Mouse (Mus musculus): ENCODE measurements at regions not wholly inside any gene's neighbourhood (a gene's known extent, or its start where the extent isn't known, plus 50 kb on each side); places are given as distances from the start of the nearest gene placed in this dataset.

GRCm38 (mm10) chr1:177605353-177605969 lies 124.2 kb upstream of the 1700016C15Rik start:
- Histone ChIP-seq H3K27ac (ENCODE audit: low read length) (no peak overlapping the region), H3K4me1 (ENCODE audit: control insufficient read depth, low read depth, low read length) (no peaks in the 10 kb centered on the region), H3K9ac (ENCODE audit: low read depth, low read length) (no peak overlapping the region), H3K36me3 (ENCODE audit: control insufficient read depth, insufficient read depth) (no peaks in the 10 kb centered on the region), H3K4me2 (ENCODE audit: low read depth, low read length) (no peak overlapping the region), H3K9me3 (replicated peaks; ENCODE audit: control insufficient read depth, low read length) (no peaks in the 10 kb centered on the region), H3K4me3 (ENCODE audit: low read depth, low read length) (no peak overlapping the region), H3K27me3 (ENCODE audit: control insufficient read depth, insufficient read depth, low read depth, low read length) (no peaks in the 10 kb centered on the region)
- WGBS (ENCODE audit: insufficient replicate concordance): 44% methylated on average over 6 of the region's 6 CpGs
- no peak for ATAC-seq (ENCODE audit: low read depth)

- ATAC-seq (ENCODE audit: low read depth): no peak
- no peaks in the 10 kb centered on the region for H3K4me1 ChIP-seq (ENCODE audit: control insufficient read depth, low read depth, low read length)
- no peak overlapping the region for H3K27ac ChIP-seq (ENCODE audit: low read length)
- H3K9me3 ChIP-seq (replicated peaks; ENCODE audit: control insufficient read depth, low read length): no peaks in the 10 kb centered on the region
- no peak overlapping the region for H3K9ac ChIP-seq (ENCODE audit: low read depth, low read length)
- H3K4me2 ChIP-seq (ENCODE audit: low read depth, low read length): no peak overlapping the region
- no peaks in the 10 kb centered on the region for H3K36me3 ChIP-seq (ENCODE audit: control insufficient read depth, insufficient read depth)
- 53% methylated on average over 2 of the region's 2 CpGs for WGBS (ENCODE audit: insufficient replicate concordance)
- no peak overlapping the region for H3K4me3 ChIP-seq (ENCODE audit: low read depth, low read length)
- H3K27me3 ChIP-seq (ENCODE audit: control insufficient read depth, insufficient read depth, low read depth, low read length): no peaks in the 10 kb centered on the region
Observed at GRCm38 (mm10) chr1:177607565-177607964, 122.0 kb upstream of the 1700016C15Rik start.

GRCm38 (mm10) chr1:177608551-177609020 lies 121.0 kb upstream of the 1700016C15Rik start:
- H3K4me2 ChIP-seq (ENCODE audit: low read depth, low read length): no peak overlapping the region
- H3K4me3 ChIP-seq (ENCODE audit: low read depth, low read length): no peak overlapping the region
- no peak overlapping the region for H3K9ac ChIP-seq (ENCODE audit: low read depth, low read length)
- no peaks in the 10 kb centered on the region for H3K27me3 ChIP-seq (ENCODE audit: control insufficient read depth, insufficient read depth, low read depth, low read length)
- no peaks in the 10 kb centered on the region for H3K36me3 ChIP-seq (ENCODE audit: control insufficient read depth, insufficient read depth)
- H3K9me3 ChIP-seq (replicated peaks; ENCODE audit: control insufficient read depth, low read length): no peaks in the 10 kb centered on the region
- H3K4me1 ChIP-seq (ENCODE audit: control insufficient read depth, low read depth, low read length): no peaks in the 10 kb centered on the region
- no peak for ATAC-seq (ENCODE audit: low read depth)
- no peak overlapping the region for H3K27ac ChIP-seq (ENCODE audit: low read length)
- 72% methylated on average over 18 of the region's 18 CpGs for WGBS (ENCODE audit: insufficient replicate concordance)

- Histone ChIP-seq H3K4me1 (ENCODE audit: control insufficient read depth, low read depth, low read length) (no peaks in the 10 kb centered on the region), H3K36me3 (ENCODE audit: control insufficient read depth, insufficient read depth) (no peaks in the 10 kb centered on the region), H3K9me3 (replicated peaks; ENCODE audit: control insufficient read depth, low read length) (no peaks in the 10 kb centered on the region), H3K4me2 (ENCODE audit: low read depth, low read length) (no peak overlapping the region), H3K27me3 (ENCODE audit: control insufficient read depth, insufficient read depth, low read depth, low read length) (no peaks in the 10 kb centered on the region), H3K9ac (ENCODE audit: low read depth, low read length) (no peak overlapping the region), H3K27ac (ENCODE audit: low read length) (no peak overlapping the region), H3K4me3 (ENCODE audit: low read depth, low read length) (no peak overlapping the region)
- WGBS (ENCODE audit: insufficient replicate concordance): 64% methylated on average over 2 of the region's 2 CpGs
- ATAC-seq (ENCODE audit: low read depth): no peak
Observed at GRCm38 (mm10) chr1:177609226-177609625, 120.4 kb upstream of the 1700016C15Rik start.

GRCm38 (mm10) chr1:177609683-177610082 lies 119.9 kb upstream of the 1700016C15Rik start:
- no peak for ATAC-seq (ENCODE audit: low read depth)
- WGBS (ENCODE audit: insufficient replicate concordance): 55% methylated on average over 5 of the region's 5 CpGs
- Histone ChIP-seq H3K9ac (ENCODE audit: low read depth, low read length) (no peak overlapping the region), H3K27ac (ENCODE audit: low read length) (no peak overlapping the region), H3K27me3 (ENCODE audit: control insufficient read depth, insufficient read depth, low read depth, low read length) (no peaks in the 10 kb centered on the region), H3K4me2 (ENCODE audit: low read depth, low read length) (no peak overlapping the region), H3K4me3 (ENCODE audit: low read depth, low read length) (no peak overlapping the region), H3K36me3 (ENCODE audit: control insufficient read depth, insufficient read depth) (no peaks in the 10 kb centered on the region), H3K4me1 (ENCODE audit: control insufficient read depth, low read depth, low read length) (no peaks in the 10 kb centered on the region), H3K9me3 (replicated peaks; ENCODE audit: control insufficient read depth, low read length) (no peaks in the 10 kb centered on the region)

- no peaks in the 10 kb centered on the region for H3K4me1 ChIP-seq (ENCODE audit: control insufficient read depth, low read depth, low read length)
- no peak overlapping the region for H3K27ac ChIP-seq (ENCODE audit: low read length)
- no peak overlapping the region for H3K9ac ChIP-seq (ENCODE audit: low read depth, low read length)
- H3K9me3 ChIP-seq (replicated peaks; ENCODE audit: control insufficient read depth, low read length): no peaks in the 10 kb centered on the region
- ATAC-seq (ENCODE audit: low read depth): no peak
- no peak overlapping the region for H3K4me2 ChIP-seq (ENCODE audit: low read depth, low read length)
- H3K36me3 ChIP-seq (ENCODE audit: control insufficient read depth, insufficient read depth): no peaks in the 10 kb centered on the region
- no peaks in the 10 kb centered on the region for H3K27me3 ChIP-seq (ENCODE audit: control insufficient read depth, insufficient read depth, low read depth, low read length)
- WGBS (ENCODE audit: insufficient replicate concordance): 46% methylated on average over 2 of the region's 2 CpGs
- no peak overlapping the region for H3K4me3 ChIP-seq (ENCODE audit: low read depth, low read length)
Observed at GRCm38 (mm10) chr1:177610156-177610555, 119.5 kb upstream of the 1700016C15Rik start.

GRCm38 (mm10) chr1:177612546-177612945 lies 117.1 kb upstream of the 1700016C15Rik start:
- no peak overlapping the region for H3K4me2 ChIP-seq (ENCODE audit: low read depth, low read length)
- H3K9ac ChIP-seq (ENCODE audit: low read depth, low read length): no peak overlapping the region
- H3K27ac ChIP-seq (ENCODE audit: low read length): no peak overlapping the region
- H3K9me3 ChIP-seq (replicated peaks; ENCODE audit: control insufficient read depth, low read length): no peaks in the 10 kb centered on the region
- WGBS (ENCODE audit: insufficient replicate concordance): 59% methylated on average over 7 of the region's 7 CpGs
- H3K4me3 ChIP-seq (ENCODE audit: low read depth, low read length): no peak overlapping the region
- ATAC-seq (ENCODE audit: low read depth): no peak
- H3K4me1 ChIP-seq (ENCODE audit: control insufficient read depth, low read depth, low read length): no peaks in the 10 kb centered on the region; the same call in 1 of the 2 replicates
- H3K36me3 ChIP-seq (ENCODE audit: control insufficient read depth, insufficient read depth): no peaks in the 10 kb centered on the region
- no peaks in the 10 kb centered on the region for H3K27me3 ChIP-seq (ENCODE audit: control insufficient read depth, insufficient read depth, low read depth, low read length)

- no peak overlapping the region for H3K27ac ChIP-seq (ENCODE audit: low read length)
- no peak for ATAC-seq (ENCODE audit: low read depth)
- H3K9me3 ChIP-seq (replicated peaks; ENCODE audit: control insufficient read depth, low read length): no peaks in the 10 kb centered on the region
- no peaks in the 10 kb centered on the region for H3K27me3 ChIP-seq (ENCODE audit: control insufficient read depth, insufficient read depth, low read depth, low read length)
- H3K4me2 ChIP-seq (ENCODE audit: low read depth, low read length): no peak overlapping the region
- no peaks in the 10 kb centered on the region for H3K36me3 ChIP-seq (ENCODE audit: control insufficient read depth, insufficient read depth)
- 80% methylated on average over 9 of the region's 9 CpGs for WGBS (ENCODE audit: insufficient replicate concordance)
- H3K9ac ChIP-seq (ENCODE audit: low read depth, low read length): no peak overlapping the region
- H3K4me3 ChIP-seq (ENCODE audit: low read depth, low read length): no peak overlapping the region
- no peaks in the 10 kb centered on the region; the same call in 1 of the 2 replicates for H3K4me1 ChIP-seq (ENCODE audit: control insufficient read depth, low read depth, low read length)
Observed at GRCm38 (mm10) chr1:177615609-177616008, 114.0 kb upstream of the 1700016C15Rik start.

GRCm38 (mm10) chr1:177616335-177617239 lies 113.0 kb upstream of the 1700016C15Rik start:
- no peak overlapping the region for H3K9ac ChIP-seq (ENCODE audit: low read depth, low read length)
- H3K4me3 ChIP-seq (ENCODE audit: low read depth, low read length): no peak overlapping the region
- H3K27me3 ChIP-seq (ENCODE audit: control insufficient read depth, insufficient read depth, low read depth, low read length): no peaks in the 10 kb centered on the region
- H3K9me3 ChIP-seq (replicated peaks; ENCODE audit: control insufficient read depth, low read length): no peaks in the 10 kb centered on the region
- no peak overlapping the region for H3K4me2 ChIP-seq (ENCODE audit: low read depth, low read length)
- H3K36me3 ChIP-seq (ENCODE audit: control insufficient read depth, insufficient read depth): no peaks in the 10 kb centered on the region
- ATAC-seq (ENCODE audit: low read depth): peak; percentile 52; the same call in 1 of the 2 replicates
- no peak overlapping the region for H3K27ac ChIP-seq (ENCODE audit: low read length)
- no peaks in the 10 kb centered on the region; the same call in 1 of the 2 replicates for H3K4me1 ChIP-seq (ENCODE audit: control insufficient read depth, low read depth, low read length)
- 47% methylated on average over 24 of the region's 24 CpGs for WGBS (ENCODE audit: insufficient replicate concordance)
